Mouse (Mus musculus): ENCODE results near the gene Bcas2. TPM values are rescaled to one million over a fixed set of nuclear protein-coding genes. Genes with fewer than 3 reads are reported as not detected.
A peak's percentile ranks its signal among the peaks of the same experiment; 100 is the strongest.

Gene Bcas2
- polyA plus RNA-seq (2012; rRNA removed), result 116 and 120 TPM in 2 replicates

DNA sequence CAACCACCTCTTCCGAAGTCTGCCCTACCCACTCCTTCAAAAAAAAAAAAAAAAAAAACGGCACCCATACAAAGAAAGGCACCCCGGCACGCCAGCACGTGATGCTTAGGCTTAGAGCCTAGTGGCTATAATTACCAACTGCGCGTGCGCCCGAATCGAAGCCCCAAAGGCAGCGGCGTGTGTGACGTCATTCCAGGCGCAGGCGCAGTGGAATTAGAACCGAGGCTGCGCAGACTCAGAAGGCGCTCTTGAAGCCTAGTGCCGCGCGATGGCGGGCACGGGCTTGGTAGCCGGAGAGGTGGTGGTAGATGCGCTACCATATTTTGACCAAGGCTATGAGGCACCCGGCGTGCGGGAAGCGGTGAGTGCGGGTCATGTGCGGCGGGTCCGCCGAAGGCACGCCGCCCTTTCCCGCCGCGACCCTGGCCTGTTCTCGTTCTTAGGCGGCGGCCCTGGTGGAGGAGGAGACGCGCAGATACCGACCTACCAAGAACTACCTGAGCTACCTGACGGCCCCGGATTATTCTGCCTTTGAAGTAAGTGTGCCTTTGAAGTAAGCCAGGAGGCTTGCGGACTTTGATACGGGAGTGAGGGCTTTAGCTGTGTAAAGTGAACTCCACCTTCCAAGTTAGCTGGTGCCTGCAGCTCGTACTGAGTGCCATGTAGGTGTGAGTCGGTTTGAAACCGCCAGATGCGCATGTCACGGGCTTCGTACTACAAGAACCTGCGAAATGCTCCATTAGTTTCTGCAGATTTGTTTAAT is at the start of gene Bcas2:
Bcas2 (plus strand) TSS at position 151 of the 763 bp plus-strand sequence.
- Histone ChIP-seq H3K27ac (ENCODE audit: insufficient read depth, low read length) (0 out of 2 replicates have a peak within 1 kb of the TSS, but pooled peaks have one; percentile 5), H3K4me3 (ENCODE audit: insufficient read depth, low read length) (peak within 1 kb of the TSS; percentile 82), H3K4me1 (ENCODE audit: control insufficient read depth, insufficient read depth, low read length) (peaks cover 4% of the 10 kb centered on the region; the same call in 1 of the 2 replicates)
- TF ChIP-seq POLR2A (IDR thresholded peaks at IDR 0.05; ENCODE audit: extremely low read depth, insufficient read depth, low read length) (peak; percentile 93), CTCF (IDR thresholded peaks at IDR 0.05; ENCODE audit: extremely low read depth, insufficient read depth, low read length) (no peak)

DNA sequence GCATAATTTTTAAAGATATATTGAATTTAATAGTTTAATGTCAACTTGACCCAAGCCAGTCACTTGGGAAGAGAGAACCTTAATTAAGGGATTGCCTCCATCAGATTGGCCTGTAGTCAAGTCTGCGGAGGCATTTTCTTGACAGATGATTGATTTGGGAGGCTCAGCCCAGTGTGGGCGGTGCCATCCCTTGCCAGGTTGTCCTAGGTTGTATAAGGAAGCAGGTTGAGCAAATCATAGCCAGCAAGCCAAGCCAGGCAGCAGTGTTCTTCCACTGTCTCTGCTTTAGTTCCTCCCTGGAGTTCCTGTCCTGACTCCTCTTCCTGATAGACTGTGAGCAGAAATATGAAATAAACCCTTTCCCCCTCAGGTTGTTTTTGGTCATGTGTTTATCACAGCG is 47.8 kb upstream of the Bcas2 start:
- Histone ChIP-seq H3K4me3 (ENCODE audit: insufficient read depth, low read length) (no peak overlapping the region), H3K4me1 (ENCODE audit: control insufficient read depth, insufficient read depth, low read length) (no peaks in the 10 kb centered on the region), H3K27ac (ENCODE audit: insufficient read depth, low read length) (no peak overlapping the region)
- TF ChIP-seq POLR2A (IDR thresholded peaks at IDR 0.05; ENCODE audit: extremely low read depth, insufficient read depth, low read length), result no peak
- TF ChIP-seq CTCF (IDR thresholded peaks at IDR 0.05; ENCODE audit: extremely low read depth, insufficient read depth, low read length), result no peak

DNA sequence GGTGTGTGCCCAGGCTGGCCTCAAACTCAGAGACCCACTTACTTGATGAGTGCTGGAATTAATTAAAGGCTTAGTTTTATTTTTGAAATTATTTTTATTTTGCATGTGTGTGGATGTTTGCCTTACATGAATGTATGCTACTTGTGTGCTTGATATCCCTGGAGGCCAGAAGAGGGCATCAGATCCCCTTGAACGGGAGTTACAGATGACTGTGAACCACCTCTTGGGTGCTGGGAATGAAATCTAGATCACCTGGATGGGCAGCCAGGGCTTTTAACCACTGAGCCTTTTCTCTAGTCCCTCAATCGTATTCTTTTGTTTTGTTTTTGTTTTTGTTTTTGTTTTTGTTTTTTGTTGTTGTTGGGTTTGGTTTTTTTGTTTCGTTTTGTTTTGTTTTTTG is 45.3 kb upstream of the Bcas2 start:
- Histone ChIP-seq H3K4me3 (ENCODE audit: insufficient read depth, low read length) (no peak overlapping the region), H3K4me1 (ENCODE audit: control insufficient read depth, insufficient read depth, low read length) (peaks cover 1% of the 10 kb centered on the region), H3K27ac (ENCODE audit: insufficient read depth, low read length) (no peak overlapping the region)
- no peak for TF ChIP-seq POLR2A (IDR thresholded peaks at IDR 0.05; ENCODE audit: extremely low read depth, insufficient read depth, low read length)

DNA sequence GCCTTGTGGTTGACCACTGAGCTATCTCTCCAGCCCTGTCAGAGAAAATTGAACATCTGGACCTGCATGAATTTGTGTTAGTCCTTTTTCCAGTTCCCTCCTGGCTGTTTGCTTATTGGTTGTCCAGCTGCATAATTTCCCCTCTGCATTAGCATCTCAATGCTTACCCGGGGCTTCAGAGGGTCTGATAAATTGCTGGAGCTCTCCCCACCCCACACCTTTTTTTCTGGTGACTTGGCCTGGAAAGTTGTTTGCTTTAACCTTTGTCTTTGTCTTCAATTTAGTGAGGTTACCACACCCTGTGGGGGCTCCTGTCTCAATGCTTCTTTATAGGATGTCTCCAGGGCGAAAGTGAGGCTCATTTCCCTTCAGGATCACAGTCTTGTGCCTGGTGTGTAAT is 44.3 kb upstream of the Bcas2 start:
- Histone ChIP-seq H3K27ac (ENCODE audit: insufficient read depth, low read length) (no peak overlapping the region), H3K4me1 (ENCODE audit: control insufficient read depth, insufficient read depth, low read length) (peaks cover 1% of the 10 kb centered on the region), H3K4me3 (ENCODE audit: insufficient read depth, low read length) (no peak overlapping the region)
- TF ChIP-seq POLR2A (IDR thresholded peaks at IDR 0.05; ENCODE audit: extremely low read depth, insufficient read depth, low read length), result no peak
- no peak for TF ChIP-seq CTCF (IDR thresholded peaks at IDR 0.05; ENCODE audit: extremely low read depth, insufficient read depth, low read length)

DNA sequence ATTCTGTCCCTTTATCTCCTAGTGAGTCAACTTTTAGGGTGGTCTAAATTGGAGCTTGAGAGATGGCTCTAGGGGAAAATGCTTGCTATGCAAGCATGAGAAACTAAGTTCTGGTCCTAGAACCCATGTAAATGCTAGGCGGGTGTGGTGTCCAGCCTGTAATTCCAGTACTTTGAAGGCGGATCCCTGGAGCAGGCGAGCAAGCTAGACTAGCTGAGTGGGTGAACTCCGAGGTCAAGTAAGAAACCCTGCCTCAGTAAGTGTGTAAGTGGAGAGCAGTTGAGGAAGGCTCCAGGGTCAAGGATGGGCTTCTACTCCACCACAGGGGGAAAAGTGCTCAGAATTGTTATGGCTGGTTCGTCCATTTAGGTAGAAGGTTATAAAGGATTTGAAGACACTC is 43.7 kb upstream of the Bcas2 start:
- no peak overlapping the region for H3K4me3 ChIP-seq (ENCODE audit: insufficient read depth, low read length)
- peaks cover 1% of the 10 kb centered on the region for H3K4me1 ChIP-seq (ENCODE audit: control insufficient read depth, insufficient read depth, low read length)
- no peak for TF ChIP-seq POLR2A (IDR thresholded peaks at IDR 0.05; ENCODE audit: extremely low read depth, insufficient read depth, low read length)
- no peak overlapping the region for H3K27ac ChIP-seq (ENCODE audit: insufficient read depth, low read length)

DNA sequence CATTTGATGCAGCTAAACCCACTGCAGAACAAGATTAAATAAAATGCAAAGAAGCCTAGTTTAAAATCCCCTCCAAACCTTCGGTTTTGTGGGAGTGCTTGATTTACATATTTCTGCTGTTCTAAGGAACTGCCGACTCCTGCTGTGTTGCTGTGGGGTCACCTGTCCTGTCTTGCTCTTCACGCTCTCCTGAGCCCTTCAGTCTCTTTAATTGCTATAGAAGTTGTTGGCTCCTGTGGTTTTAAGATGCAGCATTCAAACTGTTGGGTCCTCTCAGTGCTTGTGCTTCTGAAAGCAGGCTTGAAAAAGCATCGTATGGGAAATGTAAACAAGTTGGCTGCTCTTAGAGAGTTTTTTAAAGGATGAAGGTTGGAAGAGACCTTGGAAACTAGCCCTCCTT is 43.2 kb upstream of the Bcas2 start:
- H3K4me3 ChIP-seq (ENCODE audit: insufficient read depth, low read length), result no peak overlapping the region
- TF ChIP-seq CTCF (IDR thresholded peaks at IDR 0.05; ENCODE audit: extremely low read depth, insufficient read depth, low read length) (no peak), POLR2A (IDR thresholded peaks at IDR 0.05; ENCODE audit: extremely low read depth, insufficient read depth, low read length) (no peak)
- peaks cover 1% of the 10 kb centered on the region for H3K4me1 ChIP-seq (ENCODE audit: control insufficient read depth, insufficient read depth, low read length)
- H3K27ac ChIP-seq (ENCODE audit: insufficient read depth, low read length), result no peak overlapping the region

DNA sequence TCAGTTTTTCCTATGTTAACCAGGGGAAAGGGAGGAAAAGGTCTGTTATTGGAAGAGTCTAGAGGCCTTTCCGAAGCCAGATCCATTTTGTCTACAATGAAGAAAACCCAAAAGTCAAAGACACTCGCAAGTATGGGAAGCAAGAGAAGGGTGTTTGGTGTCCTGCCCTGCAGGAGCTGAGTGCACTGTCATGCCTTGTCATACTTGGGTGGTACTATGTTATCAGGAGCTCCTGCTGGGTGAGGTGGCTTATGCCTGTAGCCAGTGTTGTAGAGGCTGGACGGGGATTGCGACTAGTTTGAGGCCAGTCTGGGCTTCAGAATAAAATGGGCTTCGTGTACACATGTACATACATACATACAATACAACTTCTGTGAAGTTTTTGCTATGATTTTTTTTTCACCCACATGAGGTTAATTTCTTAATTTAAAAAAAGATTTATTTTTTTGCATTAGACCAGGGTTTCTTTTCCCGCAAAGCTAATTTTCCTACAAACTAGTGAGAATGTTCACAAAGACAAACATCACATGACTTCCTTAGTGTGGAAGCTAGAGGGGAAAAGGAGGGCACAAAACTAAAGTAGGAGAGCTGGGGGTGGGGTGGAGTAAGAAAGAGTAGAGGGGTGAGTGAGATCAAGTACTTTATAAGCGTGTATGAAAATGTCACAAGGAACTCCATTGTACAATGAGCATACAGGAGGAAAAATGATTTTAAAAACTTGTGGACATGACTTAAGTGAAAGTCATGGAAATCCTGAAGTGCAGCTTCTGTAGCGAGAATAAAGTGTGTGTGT is 41.9 kb upstream of the Bcas2 start:
- TF ChIP-seq POLR2A (IDR thresholded peaks at IDR 0.05; ENCODE audit: extremely low read depth, insufficient read depth, low read length) (no peak), CTCF (IDR thresholded peaks at IDR 0.05; ENCODE audit: extremely low read depth, insufficient read depth, low read length) (no peak)
- no peak overlapping the region for H3K4me3 ChIP-seq (ENCODE audit: insufficient read depth, low read length)
- H3K27ac ChIP-seq (ENCODE audit: insufficient read depth, low read length), result no peak overlapping the region
- peaks cover 1% of the 10 kb centered on the region for H3K4me1 ChIP-seq (ENCODE audit: control insufficient read depth, insufficient read depth, low read length)

DNA sequence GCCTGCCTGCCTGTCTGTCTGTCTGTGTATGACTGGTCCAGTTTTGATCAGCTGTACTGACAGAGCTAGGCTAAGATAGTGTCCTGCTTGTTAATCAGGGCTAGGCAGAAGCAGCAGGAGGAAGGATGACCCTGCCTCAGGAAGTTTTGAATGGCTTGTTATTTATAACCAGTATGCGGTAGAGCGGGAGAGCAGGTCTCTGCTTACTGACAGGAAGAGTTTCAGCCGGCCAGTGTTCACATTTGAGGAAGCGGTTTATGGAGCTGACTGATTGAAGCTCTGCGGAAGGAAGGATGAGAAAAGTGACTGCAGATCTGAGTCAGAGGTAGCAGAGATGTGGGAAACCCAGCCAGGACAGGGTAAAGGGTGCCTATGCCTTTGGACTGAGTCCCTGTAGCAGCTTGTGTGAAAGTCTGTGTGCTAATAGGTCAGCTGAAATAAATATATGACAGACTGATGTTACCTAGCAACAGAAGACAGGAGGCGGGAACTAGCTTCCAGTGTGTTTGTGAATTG is 41.2 kb upstream of the Bcas2 start:
- H3K27ac ChIP-seq (ENCODE audit: insufficient read depth, low read length), result peak overlapping the region; percentile 31; the same call in 1 of the 2 replicates
- TF ChIP-seq CTCF (IDR thresholded peaks at IDR 0.05; ENCODE audit: extremely low read depth, insufficient read depth, low read length) (no peak), POLR2A (IDR thresholded peaks at IDR 0.05; ENCODE audit: extremely low read depth, insufficient read depth, low read length) (no peak)

DNA sequence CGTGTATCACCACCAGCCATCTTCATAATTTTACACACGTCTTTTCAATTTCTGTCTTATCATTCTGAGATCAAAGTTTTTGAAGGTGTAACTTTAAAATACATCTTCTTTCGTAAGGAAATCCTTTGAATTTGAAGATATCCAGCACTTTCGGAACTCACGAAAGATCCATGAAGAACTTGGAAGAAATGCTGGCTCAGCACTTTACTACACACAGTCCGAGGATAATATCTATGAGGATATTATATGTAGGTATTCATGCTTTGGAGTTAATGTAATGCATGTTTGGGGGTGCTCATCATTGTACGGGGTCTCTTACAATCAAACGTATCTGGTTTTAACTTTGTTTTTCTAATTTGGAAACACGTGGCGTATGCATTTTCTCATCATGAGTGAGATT is 38.4 kb upstream of the Bcas2 start:
- Histone ChIP-seq H3K27ac (ENCODE audit: insufficient read depth, low read length) (no peak overlapping the region), H3K4me1 (ENCODE audit: control insufficient read depth, insufficient read depth, low read length) (peaks cover 1% of the 10 kb centered on the region), H3K4me3 (ENCODE audit: insufficient read depth, low read length) (no peak overlapping the region)
- no peak for TF ChIP-seq POLR2A (IDR thresholded peaks at IDR 0.05; ENCODE audit: extremely low read depth, insufficient read depth, low read length)
- no peak for TF ChIP-seq CTCF (IDR thresholded peaks at IDR 0.05; ENCODE audit: extremely low read depth, insufficient read depth, low read length)

More for the DNA sequence above, 41.2 kb upstream of the Bcas2 start:
- peaks cover 1% of the 10 kb centered on the region for H3K4me1 ChIP-seq (ENCODE audit: control insufficient read depth, insufficient read depth, low read length)
- H3K4me3 ChIP-seq (ENCODE audit: insufficient read depth, low read length), result no peak overlapping the region
